Mouse (Mus musculus) ovary, postnatal 14 days (tissue): Measurements from ENCODE around the gene Tmprss13.
A peak's percentile ranks its signal among the peaks of the same experiment; 100 is the strongest.

Experiments
- DNase-seq: peaks from one replicate; pipeline ENCODE4 v3.0.0; 2022; ENCODE audit warnings: low spot score

Gene Tmprss13

DNA sequence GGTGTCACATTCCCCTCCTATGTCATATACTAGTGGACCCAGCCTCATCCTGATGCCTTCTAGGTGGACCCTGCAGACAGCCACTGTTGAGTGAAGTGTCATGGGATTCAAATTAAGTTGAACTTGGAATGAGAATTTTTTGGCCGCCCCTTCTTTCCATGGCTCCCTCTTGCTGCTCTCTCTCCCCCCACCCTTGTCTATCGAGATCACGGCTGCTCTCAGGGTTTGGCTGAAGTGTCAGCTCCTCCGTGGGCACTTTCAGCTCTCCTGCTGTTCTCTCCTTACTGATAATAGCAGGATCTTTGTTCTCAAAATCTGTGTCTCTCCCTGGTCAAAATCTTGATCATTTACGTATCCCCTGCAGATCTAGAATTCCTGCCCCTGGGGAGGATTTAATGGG is 63.9 kb downstream of the Tmprss13 start:
- no peak for DNase-seq

DNA sequence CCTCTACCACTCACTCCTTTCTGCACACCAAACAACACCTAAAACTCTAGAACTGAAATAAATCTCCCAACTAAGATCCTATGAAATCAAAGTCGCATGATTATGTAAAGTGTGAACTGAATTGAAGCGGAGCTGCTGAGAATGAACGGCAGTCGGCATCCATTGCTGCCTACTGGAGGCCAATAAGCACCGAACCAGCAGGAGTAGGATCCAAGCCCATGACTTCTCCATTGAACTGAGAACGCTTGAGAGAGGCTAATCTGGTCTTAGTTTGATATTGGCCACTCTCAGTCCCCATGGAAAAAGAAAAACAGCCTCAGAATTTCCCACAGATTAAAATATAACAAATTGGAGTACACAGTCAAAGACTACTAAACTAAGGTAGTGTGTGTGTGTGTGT is 65.0 kb downstream of the Tmprss13 start:
- DNase-seq = no peak

DNA sequence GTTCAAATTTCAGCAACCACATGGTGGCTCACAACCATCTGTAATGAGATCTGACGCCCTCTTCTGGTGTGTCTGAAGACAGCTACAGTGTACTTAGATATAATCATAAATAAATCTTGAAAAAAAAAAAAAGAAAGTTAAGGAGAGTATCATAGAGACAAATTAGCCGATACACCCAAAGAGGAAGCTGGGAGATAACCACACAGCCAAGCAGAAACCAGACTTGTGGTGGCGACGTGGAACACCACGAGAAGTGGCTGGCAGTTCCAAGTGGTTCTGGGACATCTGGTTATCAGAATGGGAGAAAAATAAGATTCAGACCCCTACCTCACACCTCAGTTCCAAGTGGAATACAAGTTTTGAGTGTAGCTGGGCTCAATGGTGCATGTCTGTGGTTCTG is 67.8 kb downstream of the Tmprss13 start:
- no peak for DNase-seq

DNA sequence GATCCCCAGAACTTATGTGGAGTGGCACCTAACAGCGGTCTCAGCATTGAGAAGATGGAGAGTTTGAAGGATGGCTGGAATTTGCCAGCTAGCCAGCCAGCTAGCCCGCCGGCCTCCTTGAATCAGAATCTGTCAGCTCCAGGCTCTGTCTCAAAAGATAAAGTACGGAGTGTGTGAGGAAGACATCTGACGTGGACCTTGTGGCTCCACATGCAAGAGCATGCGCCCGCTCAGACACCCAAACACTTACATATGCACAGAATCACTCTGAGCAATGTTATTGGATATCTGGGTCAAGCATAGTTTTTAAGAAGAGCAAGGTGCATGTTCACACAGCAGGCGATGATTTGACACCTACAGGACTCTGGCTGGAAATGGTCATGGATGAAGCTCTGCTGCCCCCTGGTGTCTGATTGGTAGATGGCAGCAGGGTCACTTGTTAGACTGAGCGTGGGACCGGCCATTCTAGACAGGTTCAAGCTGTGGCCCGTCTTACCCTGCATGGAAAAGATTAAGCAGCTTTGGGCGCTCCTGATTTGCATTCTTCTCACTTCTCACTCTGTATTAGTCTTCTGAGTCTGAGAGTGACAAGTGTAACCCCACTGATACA is 69.6 kb downstream of the Tmprss13 start:
- DNase-seq = peak; percentile 90

DNA sequence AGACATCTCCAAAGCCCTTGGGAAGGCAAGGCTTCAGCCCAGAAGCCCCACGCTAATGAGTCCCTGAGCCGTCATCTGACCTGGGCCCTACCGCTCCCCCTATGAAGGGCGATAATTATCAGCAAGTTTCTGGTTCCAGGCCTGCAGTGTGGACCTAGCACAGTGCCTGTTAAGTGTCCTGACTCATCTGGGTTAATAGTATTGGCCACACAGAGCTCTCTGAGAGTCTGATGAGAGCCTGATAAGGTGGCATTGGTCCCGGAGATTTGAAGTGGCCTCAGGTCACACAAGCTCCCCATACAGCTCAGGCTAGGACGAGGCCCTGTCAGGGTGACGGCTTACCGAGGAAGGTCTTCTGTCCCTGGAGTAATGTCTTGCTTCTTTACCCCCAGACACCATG is 70.7 kb downstream of the Tmprss13 start:
- no peak for DNase-seq

DNA sequence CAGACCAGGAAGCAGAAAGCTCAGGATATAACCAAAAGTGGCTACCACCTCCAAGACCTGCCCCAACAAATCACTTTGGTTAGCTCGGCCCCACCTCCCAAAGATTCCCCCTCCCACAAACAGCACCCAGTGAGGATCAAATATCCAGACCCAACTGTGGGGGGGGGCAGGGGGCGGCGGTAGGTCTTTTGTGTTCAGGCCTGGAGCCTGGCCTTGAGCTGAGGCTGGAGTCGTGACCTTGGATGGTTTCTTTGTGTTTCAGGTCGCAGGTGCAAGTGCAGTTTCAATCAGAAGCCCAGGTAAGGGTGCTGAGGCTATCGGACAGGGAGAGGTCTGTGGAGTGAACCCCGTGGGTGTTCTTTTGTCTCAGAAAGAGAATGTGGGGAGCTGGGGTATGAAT is 72.4 kb downstream of the Tmprss13 start:
- no peak for DNase-seq

DNA sequence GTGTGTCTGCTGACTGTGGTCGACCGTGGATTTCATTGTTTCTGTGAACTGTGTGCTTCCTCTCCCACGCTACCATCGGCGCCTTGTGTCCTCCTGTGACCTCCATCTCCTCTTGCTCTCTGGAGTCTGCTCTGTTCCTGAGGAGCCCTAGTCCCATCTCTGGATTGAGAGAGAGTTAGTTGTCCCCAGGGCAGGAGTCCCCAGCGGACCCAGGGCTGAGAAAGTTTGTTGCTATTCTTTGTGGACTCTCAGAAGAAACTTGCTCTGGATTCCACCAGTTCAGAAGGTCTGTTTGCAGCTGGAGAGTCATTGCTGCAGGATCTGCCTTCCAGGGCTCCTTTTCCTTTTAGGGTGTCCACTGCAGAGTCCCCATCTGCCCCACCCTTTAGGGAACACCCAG is 76.3 kb downstream of the Tmprss13 start:
- DNase-seq = no peak

DNA sequence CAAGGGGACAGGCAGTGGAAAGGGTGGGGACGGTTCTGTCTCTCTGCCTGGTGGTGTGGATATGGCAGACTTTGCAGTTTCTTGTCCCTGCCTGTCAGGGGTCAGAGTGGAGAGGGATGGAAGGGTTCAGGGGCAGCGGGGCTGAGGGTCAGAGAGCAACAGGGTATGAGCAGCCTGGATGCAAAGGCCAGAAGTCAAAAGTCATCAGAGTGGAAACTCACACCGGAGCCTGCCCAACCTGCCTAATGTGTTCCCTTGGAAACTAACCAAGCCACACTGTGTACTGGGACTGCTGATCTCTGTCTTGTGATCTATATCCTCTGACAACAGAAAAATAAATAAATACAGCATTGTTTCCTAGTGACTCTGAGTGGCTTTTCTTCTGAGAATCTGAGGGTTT is 76.9 kb downstream of the Tmprss13 start:
- no peak for DNase-seq
